Mouse (Mus musculus): ENCODE results near the gene Agt. TPM values are rescaled to one million over a fixed set of nuclear protein-coding genes. Genes with fewer than 3 reads are reported as not detected.

The Agt gene
- total RNA-seq, 2 experiments from 2014 or later = 13.3 to 17.8 TPM

DNA sequence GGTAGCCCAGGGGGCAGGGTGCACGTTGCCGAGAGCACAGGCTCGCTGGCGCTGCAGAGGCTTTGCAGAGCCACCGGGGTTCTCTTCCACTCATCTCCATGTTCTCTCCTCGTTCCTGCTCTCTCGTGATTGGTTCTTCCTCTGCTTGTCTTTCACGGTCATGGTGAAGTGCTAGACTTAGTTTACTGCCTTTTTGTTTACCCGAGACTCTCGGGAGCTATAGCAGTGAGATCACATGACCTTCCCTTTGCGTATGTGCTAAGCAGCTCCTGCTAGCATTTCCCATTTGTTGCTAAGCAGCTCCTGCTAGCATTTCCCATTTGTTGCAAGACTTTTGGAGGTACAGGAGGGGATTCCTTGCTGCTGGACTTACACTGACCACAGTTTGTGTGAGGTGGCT, 22.2 kb downstream of the Agt start:
- Histone ChIP-seq H3K4me3 (no peak overlapping the region), H3K27ac (peak overlapping the region; percentile 42)
- intact Hi-C loops (cut with DNase I) = no loop called here
- TF ChIP-seq CTCF (IDR thresholded peaks at IDR 0.05) = no peak
- no peak for DNase-seq (ENCODE audit: extremely low spot score in 1 of 2, low spot score in 2 of 2)

DNA sequence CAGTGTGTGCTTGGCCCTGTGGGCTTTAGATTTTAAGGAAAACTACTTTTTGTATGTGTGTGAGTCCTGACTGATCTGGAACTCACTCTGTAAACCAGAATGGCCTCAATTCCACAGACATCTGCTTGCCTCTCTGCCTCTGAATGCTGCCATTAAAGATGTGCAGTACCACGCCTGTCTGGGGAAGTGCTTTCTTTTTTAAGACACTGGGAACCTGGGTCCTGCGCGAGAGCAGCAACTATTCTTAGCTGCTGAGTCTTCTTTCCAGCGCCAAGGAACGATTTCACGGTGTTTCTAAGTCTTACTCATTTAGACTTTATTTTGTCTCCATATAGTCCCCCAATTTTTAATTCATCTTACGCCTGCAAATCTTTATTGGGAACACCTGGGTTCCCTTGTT, 22.7 kb downstream of the Agt start:
- no peak for TF ChIP-seq CTCF (IDR thresholded peaks at IDR 0.05)
- intact Hi-C loops (cut with DNase I) = no loop called here
- no peak for DNase-seq (ENCODE audit: extremely low spot score in 1 of 2, low spot score in 2 of 2)
- Histone ChIP-seq H3K27ac (peak overlapping the region; percentile 45), H3K4me3 (no peak overlapping the region)

DNA sequence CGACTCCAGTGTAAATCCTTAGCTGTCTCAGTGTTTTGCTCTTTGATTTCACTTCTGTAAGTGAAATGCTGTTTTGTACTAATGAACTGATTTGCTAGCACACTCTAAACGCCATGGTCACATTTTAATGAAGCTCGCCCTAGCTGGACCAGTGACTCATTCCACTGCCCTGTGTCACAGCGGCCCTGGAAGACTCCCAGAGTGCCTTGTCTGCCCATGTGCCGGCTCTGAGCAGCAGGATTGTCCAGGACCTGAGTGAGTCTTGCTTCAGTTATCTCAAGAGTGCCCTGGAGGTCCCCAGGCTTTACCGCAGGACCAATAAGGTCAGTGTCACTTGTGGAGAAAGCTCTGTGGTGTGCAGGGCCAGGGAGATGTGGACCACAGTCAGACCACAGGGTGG, 23.1 kb downstream of the Agt start:
- intact Hi-C loops (cut with DNase I) = no loop called here
- H3K4me3 ChIP-seq = no peak overlapping the region
- TF ChIP-seq CTCF (IDR thresholded peaks at IDR 0.05) = no peak
- no peak for DNase-seq (ENCODE audit: extremely low spot score in 1 of 2, low spot score in 2 of 2)
- H3K27ac ChIP-seq = peak overlapping the region; percentile 45

DNA sequence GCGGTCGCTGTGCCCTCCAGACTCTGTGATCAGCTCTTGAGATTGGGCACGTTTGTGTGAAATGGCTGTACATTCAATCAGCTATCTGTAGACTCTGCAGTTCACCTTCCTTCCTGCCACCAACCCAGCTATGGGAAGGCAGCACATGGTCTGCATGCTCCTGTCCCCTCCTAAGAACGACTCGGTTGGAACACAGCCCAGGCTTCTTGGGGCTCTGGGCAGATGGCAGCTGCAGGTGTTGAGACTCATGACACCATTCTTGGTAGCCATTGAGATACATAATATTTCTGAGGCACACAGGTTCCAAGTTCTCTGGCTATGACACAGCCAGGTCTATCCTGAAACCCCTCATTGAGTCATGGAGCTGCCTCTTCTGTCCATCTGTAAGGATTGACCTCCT, 26.2 kb downstream of the Agt start:
- TF ChIP-seq CTCF (IDR thresholded peaks at IDR 0.05) = no peak
- H3K4me3 ChIP-seq = no peak overlapping the region
- intact Hi-C loops (cut with DNase I) = no loop called here
- H3K27ac ChIP-seq = no peak overlapping the region
- no peak for DNase-seq (ENCODE audit: extremely low spot score in 1 of 2, low spot score in 2 of 2)

DNA sequence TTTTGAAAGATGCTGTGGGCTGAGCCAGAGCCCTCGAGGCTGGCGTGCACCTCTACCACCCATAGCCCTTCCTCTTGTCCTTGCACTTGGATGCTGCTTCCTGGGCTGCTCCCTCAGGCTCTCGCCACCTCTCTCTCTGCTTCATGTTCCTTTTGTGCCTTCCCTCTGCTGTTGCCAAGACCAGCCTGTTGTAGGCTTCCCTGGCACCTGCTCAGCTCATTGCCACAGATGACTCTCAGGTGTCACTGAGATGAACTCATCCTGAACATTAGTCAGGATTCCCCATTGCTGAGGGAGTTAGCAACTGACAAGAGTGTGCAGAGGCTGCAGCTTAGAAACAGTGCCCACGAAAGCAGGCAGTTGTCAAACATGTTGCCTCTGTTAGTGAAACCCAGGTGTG, 27.5 kb downstream of the Agt start:
- no peak for TF ChIP-seq CTCF (IDR thresholded peaks at IDR 0.05)
- no peak overlapping the region for H3K4me3 ChIP-seq
- H3K27ac ChIP-seq = no peak overlapping the region; the same call in 1 of the 2 replicates
- no peak for DNase-seq (ENCODE audit: extremely low spot score in 1 of 2, low spot score in 2 of 2)
- intact Hi-C loops (cut with DNase I) = no loop called here

DNA sequence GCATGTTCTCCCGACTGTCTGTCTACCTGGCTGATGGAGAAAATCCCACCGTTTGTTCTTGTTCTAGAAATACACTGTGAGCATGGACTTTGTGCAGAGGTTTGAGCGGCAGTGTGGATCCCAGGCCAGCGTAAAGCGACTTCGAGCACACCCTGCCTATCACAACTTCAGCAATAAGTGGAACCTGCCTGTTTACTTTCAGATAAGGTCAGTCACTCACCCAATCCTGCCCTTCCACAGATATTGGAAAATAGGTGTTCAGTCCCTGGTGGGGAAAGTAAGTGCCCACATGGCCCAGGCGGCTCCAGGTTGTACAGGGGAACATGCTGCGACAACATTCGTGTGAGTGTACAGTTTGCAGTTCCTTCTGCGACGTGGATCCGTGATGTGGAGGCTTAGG, 28.6 kb downstream of the Agt start:
- no peak overlapping the region for H3K4me3 ChIP-seq
- H3K27ac ChIP-seq = no peak overlapping the region
- no peak for DNase-seq (ENCODE audit: extremely low spot score in 1 of 2, low spot score in 2 of 2)
- intact Hi-C loops (cut with DNase I) = no loop called here
- TF ChIP-seq CTCF (IDR thresholded peaks at IDR 0.05) = no peak

DNA sequence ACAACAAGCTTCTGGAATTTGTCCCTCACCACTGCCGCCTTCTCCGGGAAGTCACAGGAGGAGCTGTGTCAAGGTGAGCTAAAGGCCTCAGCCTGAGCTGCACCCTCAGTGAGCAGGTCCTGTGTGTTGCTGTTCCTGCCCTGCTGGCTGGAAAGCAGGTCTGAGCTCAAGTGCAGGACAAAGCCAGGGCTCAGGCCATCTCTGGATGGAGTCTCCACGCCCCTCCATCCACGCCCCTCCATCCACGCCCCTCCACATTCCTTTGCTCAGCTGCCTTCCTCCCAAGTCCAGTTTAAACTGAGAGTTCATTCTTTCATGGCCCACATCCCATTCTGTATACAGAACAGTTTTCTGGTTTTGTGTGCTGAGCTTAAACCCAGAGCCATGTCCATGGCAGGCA, 34.1 kb downstream of the Agt start:
- TF ChIP-seq CTCF (IDR thresholded peaks at IDR 0.05) = no peak
- DNase-seq (ENCODE audit: extremely low spot score in 1 of 2, low spot score in 2 of 2) = no peak
- intact Hi-C loops (cut with DNase I) = no loop called here
- H3K4me3 ChIP-seq = no peak overlapping the region
- H3K27ac ChIP-seq = no peak overlapping the region

DNA sequence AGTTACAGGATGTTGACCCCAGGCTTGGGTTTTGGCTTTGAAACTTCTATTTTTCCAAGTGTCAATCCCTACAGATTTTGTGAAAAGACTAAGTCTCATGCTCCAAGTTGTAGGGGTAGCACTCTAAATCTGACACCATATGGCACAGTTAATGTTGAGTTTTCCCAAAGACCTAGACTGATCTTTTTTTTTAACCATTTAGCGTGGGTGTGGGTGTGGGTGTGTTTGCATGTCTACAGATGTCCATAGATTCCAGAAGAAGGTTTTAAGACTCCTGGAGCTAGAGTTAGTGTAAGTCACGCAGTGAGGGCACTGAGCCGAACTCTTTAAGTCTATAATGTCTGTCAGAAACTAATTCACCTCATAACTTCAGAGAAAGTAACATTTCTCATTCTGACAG, 36.9 kb downstream of the Agt start:
- TF ChIP-seq CTCF (IDR thresholded peaks at IDR 0.05) = no peak
- intact Hi-C loops (cut with DNase I) = no loop called here
- Histone ChIP-seq H3K27ac (peak overlapping the region; percentile 54; the same call in 1 of the 2 replicates), H3K4me3 (no peak overlapping the region)
- no peak for DNase-seq (ENCODE audit: extremely low spot score in 1 of 2, low spot score in 2 of 2)

DNA sequence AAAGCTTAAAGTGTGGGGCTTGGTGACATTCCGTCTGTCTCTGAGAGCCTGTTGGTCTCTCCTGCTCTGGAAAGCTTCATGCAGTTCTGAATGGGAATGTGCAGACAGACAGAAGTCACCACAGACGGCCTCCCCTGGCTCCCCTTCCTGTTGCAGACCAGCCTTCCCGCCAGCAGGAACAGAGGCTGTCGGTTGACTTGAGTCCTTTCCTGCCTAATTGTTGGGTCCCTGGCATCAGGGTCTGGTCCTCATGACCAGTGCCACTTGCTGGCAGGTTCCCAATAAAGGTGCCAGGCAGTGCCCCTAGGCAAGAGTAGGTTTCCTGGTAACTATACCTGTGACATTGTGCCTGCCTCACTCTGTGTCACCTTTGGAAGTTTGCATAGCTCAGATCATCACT, 38.5 kb downstream of the Agt start:
- Histone ChIP-seq H3K27ac (peak overlapping the region; percentile 57), H3K4me3 (no peak overlapping the region)
- DNase-seq (ENCODE audit: extremely low spot score in 1 of 2, low spot score in 2 of 2) = no peak
- no peak for TF ChIP-seq CTCF (IDR thresholded peaks at IDR 0.05)
- intact Hi-C loops (cut with DNase I) = no loop called here

DNA sequence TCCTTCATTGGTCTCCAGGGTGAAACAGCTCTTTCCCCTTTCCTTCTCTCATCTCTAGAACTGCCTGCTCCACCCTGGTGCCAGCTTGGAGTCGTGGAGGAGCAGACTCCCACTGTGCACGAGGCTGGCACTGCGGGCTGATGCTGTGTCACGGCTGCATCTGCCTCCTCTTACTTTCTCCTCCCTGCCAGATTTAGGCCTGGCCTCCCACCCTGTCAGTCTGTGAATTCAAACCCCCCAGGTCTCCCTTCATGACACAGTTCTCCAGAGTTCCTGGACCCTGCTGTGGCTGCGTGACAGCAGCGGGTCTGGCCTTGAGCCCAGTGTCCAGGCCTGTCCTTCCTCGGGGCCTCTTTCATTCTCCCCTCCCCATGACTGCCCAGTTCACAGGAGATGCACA, 39.0 kb downstream of the Agt start:
- no peak for TF ChIP-seq CTCF (IDR thresholded peaks at IDR 0.05)
- peak in 1 of 2 experiments; percentile 53 for DNase-seq (ENCODE audit: extremely low spot score in 1 of 2, low spot score in 2 of 2)
- Histone ChIP-seq H3K27ac (peak overlapping the region; percentile 22), H3K4me3 (no peak overlapping the region)
- intact Hi-C loops (cut with DNase I) = no loop called here

DNA sequence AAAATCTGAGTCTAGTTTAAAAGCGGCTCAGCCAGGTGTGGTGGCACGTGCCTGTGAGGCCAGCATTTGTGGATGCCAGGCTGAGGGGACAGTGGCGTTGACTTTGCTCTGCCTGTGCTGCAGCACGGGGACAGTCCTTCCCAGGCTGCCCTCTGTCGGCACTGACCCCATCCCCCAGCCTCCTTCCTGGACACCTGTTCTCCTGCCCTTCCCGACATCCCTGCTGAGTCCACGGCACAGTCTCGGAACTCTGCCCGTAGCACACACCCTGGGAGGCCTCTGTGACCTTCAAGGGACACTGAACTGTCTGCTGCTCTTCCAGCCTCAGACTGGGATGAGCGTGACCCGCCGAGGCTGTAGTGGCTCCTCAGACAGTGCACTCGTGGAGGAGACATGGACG, 39.4 kb downstream of the Agt start:
- TF ChIP-seq CTCF (IDR thresholded peaks at IDR 0.05) = no peak
- intact Hi-C loops (cut with DNase I) = no loop called here
- no peak for DNase-seq (ENCODE audit: extremely low spot score in 1 of 2, low spot score in 2 of 2)
- Histone ChIP-seq H3K27ac (peak overlapping the region; percentile 22), H3K4me3 (no peak overlapping the region)

DNA sequence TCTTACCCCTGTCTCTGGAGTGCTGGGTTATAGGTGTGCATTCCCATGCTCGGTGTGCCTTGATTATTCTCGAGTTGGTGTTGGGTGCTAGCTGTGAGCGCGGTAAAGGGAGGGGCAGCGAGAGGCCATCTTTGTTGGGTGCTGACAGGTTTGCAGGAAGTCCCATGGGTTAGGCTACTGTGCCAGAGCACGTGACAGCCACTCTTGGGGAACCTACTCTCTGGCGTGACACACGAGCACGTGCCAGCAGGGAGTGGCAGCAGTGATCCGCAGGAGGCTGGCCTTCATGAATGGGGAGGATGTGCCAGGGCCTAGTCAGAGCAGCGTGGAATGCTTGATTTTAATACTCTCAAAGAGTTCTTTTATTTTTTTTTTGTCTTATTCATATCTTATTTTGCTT, 43.2 kb downstream of the Agt start:
- Histone ChIP-seq H3K27ac (no peak overlapping the region), H3K4me3 (no peak overlapping the region)
- no peak for TF ChIP-seq CTCF (IDR thresholded peaks at IDR 0.05)
- intact Hi-C loops (cut with DNase I) = no loop called here
- DNase-seq (ENCODE audit: extremely low spot score in 1 of 2, low spot score in 2 of 2) = no peak

DNA sequence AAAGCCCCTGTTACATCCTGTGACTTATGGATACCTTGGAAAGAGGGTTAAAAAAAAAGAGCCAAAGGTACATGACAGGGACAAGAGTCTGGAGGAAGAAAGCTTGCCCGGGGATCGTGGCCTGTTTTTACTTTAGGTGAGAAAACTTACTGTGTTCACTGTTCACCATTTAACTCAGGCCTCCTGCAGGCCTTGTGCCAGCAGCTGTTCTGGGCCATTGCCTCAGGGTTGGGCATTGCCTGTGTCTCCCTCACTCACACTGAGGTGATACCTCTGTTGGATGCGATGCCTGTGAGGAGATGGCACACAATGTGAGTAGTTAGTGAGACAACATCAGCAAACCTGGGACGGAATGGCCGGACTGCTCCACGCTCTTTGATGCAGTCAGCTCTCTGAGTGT, 47.6 kb downstream of the Agt start:
- Histone ChIP-seq H3K27ac (no peak overlapping the region), H3K4me3 (peak overlapping the region; percentile 96)
- no peak for DNase-seq (ENCODE audit: extremely low spot score in 1 of 2, low spot score in 2 of 2)
- no peak for TF ChIP-seq CTCF (IDR thresholded peaks at IDR 0.05)
- intact Hi-C loops (cut with DNase I) = loop anchor here (2.0 kb wide), 1 partner anchor 87 kb away; no protein-coding TSS in a partner anchor
